Mouse (Mus musculus) myocyte (in vitro differentiated cells): Measurements from ENCODE around the gene Slamf1. TPM values are rescaled to one million over a fixed set of nuclear protein-coding genes. Genes with fewer than 3 reads are reported as not detected.

ENCODE experiments used
- H3K27me3 ChIP-seq: one replicate; pipeline ENCODE4 v1.6.1; 2011; ENCODE audit not compliant: control insufficient read depth, insufficient read depth, insufficient read length
- H3K36me3 ChIP-seq: one replicate; pipeline ENCODE4 v1.6.1; 2011; ENCODE audit not compliant: control insufficient read depth, insufficient read depth
- H3K4me2 ChIP-seq: one replicate; pipeline ENCODE4 v1.6.1; 2011; ENCODE audit warnings: low read depth, control low read depth
- H3K4me3 ChIP-seq: one replicate; pipeline ENCODE4 v1.5.1; 2011; ENCODE audit warnings: mild to moderate bottlenecking, control low read depth, moderate library complexity
- H3K79me2 ChIP-seq: one replicate; pipeline ENCODE4 v1.6.1; 2011; ENCODE audit not compliant: control insufficient read depth, insufficient read depth
- H3ac ChIP-seq: one replicate; pipeline ENCODE4 v1.6.1; 2011; ENCODE audit not compliant: control insufficient read depth, insufficient read length
- CEBPB ChIP-seq: IDR thresholded peaks from 2 replicates; pipeline ENCODE4 v1.6.1; 2011; ENCODE audit warnings: mild to moderate bottlenecking, moderate library complexity; ENCODE audit not compliant: poor library complexity, insufficient read depth, severe bottlenecking
- E2F4 ChIP-seq: IDR thresholded peaks from one replicate; pipeline ENCODE4 v1.6.1; 2011; ENCODE audit warnings: mild to moderate bottlenecking, control low read depth, moderate library complexity; ENCODE audit not compliant: insufficient read depth
- MAX ChIP-seq: IDR thresholded peaks from one replicate; pipeline ENCODE4 v1.6.1; 2011; ENCODE audit warnings: low read depth, mild to moderate bottlenecking, control low read depth
- MYOD1 ChIP-seq, 3 experiments: IDR thresholded peaks; one replicate each; pipeline ENCODE4 v1.6.1; 2011; ENCODE audit warnings: control low read depth in 2 of 3, low read depth in 2 of 3, mild to moderate bottlenecking in 2 of 3, moderate library complexity in 1 of 3; ENCODE audit not compliant: insufficient read length in 2 of 3, control insufficient read depth in 1 of 3
- MYOG ChIP-seq, 3 experiments: IDR thresholded peaks; one replicate each; pipeline ENCODE4 v1.6.1; 2011; ENCODE audit warnings: control low read depth in 2 of 3, low read depth in 2 of 3, mild to moderate bottlenecking in 2 of 3; ENCODE audit not compliant: insufficient read length in 2 of 3, control insufficient read depth in 1 of 3, insufficient read depth in 1 of 3
- POLR2A ChIP-seq: IDR thresholded peaks from one replicate; pipeline ENCODE4 v1.6.1; 2011; ENCODE audit warnings: low read depth, mild to moderate bottlenecking, control low read depth, moderate library complexity; ENCODE audit not compliant: insufficient read length
- POLR2AphosphoS2 ChIP-seq: IDR thresholded peaks from one replicate; pipeline ENCODE4 v1.6.1; 2011; ENCODE audit warnings: low read depth, control low read depth; ENCODE audit not compliant: insufficient read length
- REST ChIP-seq: IDR thresholded peaks from one replicate; pipeline ENCODE4 v1.6.1; 2011; ENCODE audit warnings: mild to moderate bottlenecking, control low read depth, moderate library complexity; ENCODE audit not compliant: insufficient read depth, insufficient read length
- SRF ChIP-seq: IDR thresholded peaks from one replicate; pipeline ENCODE4 v1.6.1; 2011; ENCODE audit warnings: low read depth; ENCODE audit not compliant: control insufficient read depth, insufficient read length
- TCF12 ChIP-seq: IDR thresholded peaks from one replicate; pipeline ENCODE4 v1.6.1; 2011; ENCODE audit warnings: mild to moderate bottlenecking, control low read depth; ENCODE audit not compliant: poor library complexity, insufficient read depth, severe bottlenecking
- TCF3 ChIP-seq: IDR thresholded peaks from one replicate; pipeline ENCODE4 v1.6.1; 2011; ENCODE audit warnings: low read depth, control low read depth; ENCODE audit not compliant: insufficient read length
- USF1 ChIP-seq: IDR thresholded peaks from one replicate; pipeline ENCODE4 v1.6.1; 2011; ENCODE audit warnings: low read depth, mild to moderate bottlenecking, control low read depth, moderate library complexity
- polyA plus RNA-seq: library from polyadenylated mRNA; unstranded; fragments of >200 nt; fragmentation: generic; extraction: Trizol; gene quantifications from one replicate; pipeline ENCODE4 v1.2.1, GENCODE M21; 2012; ENCODE audit warnings: missing spikeins

Slamf1 gene
- polyA plus RNA-seq, 1 experiment = not detected

DNA sequence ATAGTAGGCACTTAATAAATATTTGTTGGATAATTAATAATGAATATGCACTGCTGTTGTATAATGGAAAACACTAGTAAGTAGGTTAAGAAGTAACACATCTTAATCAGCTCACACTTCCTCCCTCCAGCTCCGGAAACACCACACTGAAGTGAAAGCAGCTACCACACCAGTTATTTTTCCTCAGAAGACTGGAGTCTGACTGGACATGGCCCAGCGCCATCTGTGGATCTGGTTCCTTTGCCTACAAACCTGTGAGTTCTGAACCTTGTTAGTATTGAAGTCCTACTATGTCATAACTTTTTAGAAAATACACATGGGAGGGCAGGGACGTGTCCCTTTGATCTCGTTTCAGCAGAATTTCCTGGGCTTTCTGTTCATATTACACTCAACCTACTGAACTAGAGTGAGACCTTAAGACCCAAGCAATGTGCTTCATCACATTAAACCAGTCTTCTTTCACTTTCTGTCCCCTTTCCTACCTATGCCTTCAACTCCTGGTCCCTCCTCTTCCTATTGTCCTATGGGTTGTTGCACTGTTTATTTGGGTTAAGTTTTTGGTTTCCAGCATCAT, 73.6 kb downstream of the Slamf1 start:
- no peaks in the 10 kb centered on the region for H3K36me3 ChIP-seq
- H3K4me2 ChIP-seq = no peak overlapping the region
- H3K79me2 ChIP-seq = no peaks in the 10 kb centered on the region
- H3ac ChIP-seq = no peak overlapping the region
- no peak for TF ChIP-seq MAX
- TF ChIP-seq E2F4 = no peak
- TF ChIP-seq REST = no peak
- no peak for TF ChIP-seq SRF
- no peak overlapping the region for H3K4me3 ChIP-seq
- H3K27me3 ChIP-seq = no peaks in the 10 kb centered on the region

DNA sequence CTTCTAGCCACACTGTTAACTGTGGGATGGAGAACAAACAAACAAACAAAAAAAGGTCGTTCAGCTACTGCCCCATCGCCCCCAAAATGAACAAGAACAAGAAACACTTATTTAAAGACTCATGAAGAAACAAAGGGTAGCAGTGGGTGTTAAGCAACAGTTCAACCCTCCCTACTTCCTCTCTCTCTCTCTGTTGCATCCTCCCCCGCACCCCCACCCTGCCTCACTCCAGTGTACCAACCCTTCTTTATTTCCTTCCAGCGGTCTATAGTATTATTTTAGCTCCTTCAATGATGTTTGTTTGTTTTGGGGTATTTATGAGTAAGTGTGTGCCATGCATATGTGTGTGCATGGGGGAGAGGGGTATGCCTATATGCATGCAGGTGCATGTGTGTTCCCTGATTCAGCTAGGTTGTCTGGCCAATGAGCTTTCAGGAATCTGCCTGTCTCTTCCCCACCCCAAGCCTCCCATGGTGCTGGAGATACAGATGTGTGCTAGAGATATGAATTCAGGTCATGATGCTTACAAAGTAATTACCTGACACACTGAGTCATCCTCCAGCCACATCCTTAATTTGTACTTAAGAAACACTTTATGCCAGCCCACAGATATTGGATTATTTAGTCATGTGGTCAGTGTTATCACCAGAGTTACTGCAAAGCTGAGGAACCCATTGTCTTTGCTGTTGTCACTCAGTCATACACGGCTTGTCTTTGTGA, 78.3 kb downstream of the Slamf1 start:
- Histone ChIP-seq H3K4me2 (no peak overlapping the region), H3ac (no peak overlapping the region), H3K4me3 (no peak overlapping the region), H3K36me3 (no peaks in the 10 kb centered on the region), H3K27me3 (no peaks in the 10 kb centered on the region), H3K79me2 (no peaks in the 10 kb centered on the region)
- TF ChIP-seq SRF (no peak), MAX (no peak), TCF12 (no peak), REST (no peak), MYOD1 (IDR thresholded peaks at IDR 0.05; ENCODE audit: control insufficient read depth in 1 of 3, insufficient read length in 2 of 3, low read depth in 2 of 3) (no peak), MYOG (IDR thresholded peaks at IDR 0.05; ENCODE audit: control insufficient read depth in 1 of 3, insufficient read depth in 1 of 3, insufficient read length in 2 of 3, low read depth in 2 of 3) (no peak), E2F4 (no peak), POLR2AphosphoS2 (no peak), POLR2A (no peak), CEBPB (no peak), TCF3 (no peak)

DNA sequence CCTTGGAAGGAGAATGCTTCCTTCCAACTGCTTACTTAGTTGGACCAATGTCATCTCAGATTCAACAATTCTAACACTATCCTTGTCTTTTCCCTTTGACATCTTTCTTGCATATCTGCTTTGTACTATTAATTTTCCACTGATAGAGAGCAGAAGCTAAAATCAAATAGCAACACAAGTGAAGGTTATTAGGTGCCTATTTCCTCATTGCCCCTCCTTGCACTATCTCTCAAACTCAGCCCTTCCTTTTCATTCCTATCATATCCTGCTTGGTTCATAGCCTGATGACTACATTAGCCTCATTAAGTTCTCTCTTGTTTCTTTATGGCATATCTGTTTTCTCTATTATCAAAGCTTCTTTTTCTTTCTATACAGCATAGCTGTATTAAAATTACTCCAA, 81.3 kb downstream of the Slamf1 start:
- no peaks in the 10 kb centered on the region for H3K79me2 ChIP-seq
- H3K27me3 ChIP-seq = no peaks in the 10 kb centered on the region
- H3K4me3 ChIP-seq = no peak overlapping the region
- no peaks in the 10 kb centered on the region for H3K36me3 ChIP-seq
- H3ac ChIP-seq = no peak overlapping the region
- H3K4me2 ChIP-seq = no peak overlapping the region
- TF ChIP-seq POLR2AphosphoS2 (no peak), USF1 (no peak)

DNA sequence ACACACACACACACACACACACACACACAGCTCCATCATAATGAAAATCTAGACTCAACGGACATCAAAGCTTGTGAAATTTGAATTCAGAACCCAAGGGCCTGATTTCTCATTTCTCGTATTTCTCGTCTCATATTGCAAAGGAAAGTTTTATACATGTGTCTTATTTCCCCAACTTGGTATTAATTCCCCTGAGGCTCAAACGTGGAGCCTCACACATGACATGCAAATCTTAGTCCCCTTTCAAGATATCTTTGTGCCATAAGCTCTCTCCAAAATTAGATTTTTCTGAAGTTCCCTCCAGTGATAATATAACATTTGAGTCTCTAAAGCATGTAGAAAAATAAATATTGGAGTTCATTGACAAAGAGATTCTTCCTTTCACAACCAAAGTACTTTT, 81.8 kb downstream of the Slamf1 start:
- H3K4me2 ChIP-seq = no peak overlapping the region
- H3K27me3 ChIP-seq = no peaks in the 10 kb centered on the region
- TF ChIP-seq SRF (no peak), MAX (no peak), POLR2A (no peak), REST (no peak), CEBPB (no peak), E2F4 (no peak), MYOD1 (IDR thresholded peaks at IDR 0.05; ENCODE audit: control insufficient read depth in 1 of 3, insufficient read length in 2 of 3, low read depth in 2 of 3) (no peak), POLR2AphosphoS2 (no peak), TCF12 (no peak), TCF3 (no peak)
- no peak overlapping the region for H3K4me3 ChIP-seq
- H3K36me3 ChIP-seq = no peaks in the 10 kb centered on the region
- no peaks in the 10 kb centered on the region for H3K79me2 ChIP-seq
- H3ac ChIP-seq = no peak overlapping the region

DNA sequence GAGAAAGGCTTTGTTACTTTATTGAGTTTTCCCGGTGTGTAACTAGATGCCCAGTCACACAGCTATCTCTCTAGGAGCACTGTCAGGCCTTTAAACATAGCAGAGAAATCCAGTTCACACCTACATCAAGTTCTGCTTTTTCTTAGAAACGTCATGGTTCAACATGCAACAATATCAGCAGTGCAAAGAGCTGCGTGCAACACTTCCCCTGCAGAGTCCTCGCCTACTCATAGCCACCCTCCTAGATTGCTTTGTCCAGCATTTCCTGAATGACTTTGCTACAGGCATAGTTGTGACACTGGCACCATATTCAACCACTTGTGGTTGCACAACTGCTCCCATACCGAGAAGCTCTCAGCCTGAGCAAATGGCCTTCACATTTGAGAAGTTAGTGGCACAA, 82.5 kb downstream of the Slamf1 start:
- no peak for TF ChIP-seq CEBPB
- TF ChIP-seq MYOG (IDR thresholded peaks at IDR 0.05; ENCODE audit: control insufficient read depth in 1 of 3, insufficient read depth in 1 of 3, insufficient read length in 2 of 3, low read depth in 2 of 3) = no peak
- TF ChIP-seq POLR2A = no peak
- no peak for TF ChIP-seq SRF
- TF ChIP-seq REST = no peak
- no peak for TF ChIP-seq MYOD1 (IDR thresholded peaks at IDR 0.05; ENCODE audit: control insufficient read depth in 1 of 3, insufficient read length in 2 of 3, low read depth in 2 of 3)
- no peak for TF ChIP-seq USF1
- TF ChIP-seq TCF12 = no peak
- no peak for TF ChIP-seq MAX
- TF ChIP-seq POLR2AphosphoS2 = no peak
- no peak for TF ChIP-seq E2F4
- TF ChIP-seq TCF3 = no peak
- H3K4me3 ChIP-seq = no peak overlapping the region

More for the DNA sequence above, 82.5 kb downstream of the Slamf1 start:
- Histone ChIP-seq H3ac (no peak overlapping the region), H3K79me2 (no peaks in the 10 kb centered on the region), H3K27me3 (no peaks in the 10 kb centered on the region), H3K4me2 (no peak overlapping the region), H3K36me3 (no peaks in the 10 kb centered on the region)
